Mouse (Mus musculus) embryonic fibroblast, embryonic 13.5 days (primary cell): ENCODE measurements around the gene Ccdc60. TPM values are rescaled to one million over a fixed set of nuclear protein-coding genes. Genes with fewer than 3 reads are reported as not detected.

Source experiments
- H3K27ac ChIP-seq: 2 replicates; pipeline ENCODE4 v1.5.1; 2012; ENCODE audit warnings: low read length, control low read depth, inconsistent platforms; ENCODE audit not compliant: insufficient read depth
- H3K4me1 ChIP-seq: 2 replicates; pipeline ENCODE4 v1.6.1; 2011; ENCODE audit warnings: low read length; ENCODE audit not compliant: control insufficient read depth, insufficient read depth
- H3K4me3 ChIP-seq: 2 replicates; pipeline ENCODE4 v1.5.1; 2011; ENCODE audit warnings: mild to moderate bottlenecking, control low read depth, low read length; ENCODE audit not compliant: insufficient read depth
- CTCF ChIP-seq: IDR thresholded peaks from 2 replicates; pipeline ENCODE4 v1.5.1; 2011; ENCODE audit warnings: mild to moderate bottlenecking, control low read depth, low read length, moderate library complexity, borderline replicate concordance; ENCODE audit not compliant: insufficient read depth
- POLR2A ChIP-seq: IDR thresholded peaks from 2 replicates; pipeline ENCODE4 v1.6.1; 2011; ENCODE audit warnings: low read depth, mild to moderate bottlenecking, control low read depth, low read length, moderate library complexity
- polyA plus RNA-seq: library from polyadenylated mRNA; stranded (reverse); fragments of >200 nt; gene quantifications from 2 replicates; pipeline ENCODE4 v1.2.4, GENCODE M21; 2011; ENCODE audit warnings: low read depth; ENCODE audit not compliant: missing spikeins, insufficient read length

The Ccdc60 gene
- polyA plus RNA-seq, 1 experiment: 0.18 TPM

GRCm38 (mm10) chr5:116274365-116274764 is 14.4 kb downstream of the Ccdc60 start:
- TF ChIP-seq POLR2A: no peak
- no peak for TF ChIP-seq CTCF
- no peak overlapping the region for H3K27ac ChIP-seq
- no peaks in the 10 kb centered on the region for H3K4me1 ChIP-seq
- H3K4me3 ChIP-seq: no peak overlapping the region

- Histone ChIP-seq H3K4me3 (no peak overlapping the region), H3K4me1 (no peaks in the 10 kb centered on the region), H3K27ac (no peak overlapping the region)
- no peak for TF ChIP-seq CTCF
- TF ChIP-seq POLR2A: no peak
Measured at GRCm38 (mm10) chr5:116271511-116272227, 17.1 kb downstream of the Ccdc60 start.

- H3K4me3 ChIP-seq: no peak overlapping the region
- no peak overlapping the region for H3K27ac ChIP-seq
- H3K4me1 ChIP-seq: no peaks in the 10 kb centered on the region
- TF ChIP-seq CTCF (no peak), POLR2A (no peak)
Measured at GRCm38 (mm10) chr5:116269212-116270145, 19.3 kb downstream of the Ccdc60 start.

- TF ChIP-seq CTCF: no peak
- no peak for TF ChIP-seq POLR2A
- Histone ChIP-seq H3K4me3 (no peak overlapping the region), H3K27ac (no peak overlapping the region), H3K4me1 (no peaks in the 10 kb centered on the region; the same call in 1 of the 2 replicates)
Measured at GRCm38 (mm10) chr5:116262689-116263088, 26.1 kb downstream of the Ccdc60 start.

- TF ChIP-seq POLR2A (no peak), CTCF (no peak)
- H3K27ac ChIP-seq: no peak overlapping the region
- no peaks in the 10 kb centered on the region; the same call in 1 of the 2 replicates for H3K4me1 ChIP-seq
- H3K4me3 ChIP-seq: no peak overlapping the region
Measured at GRCm38 (mm10) chr5:116261944-116262343, 26.8 kb downstream of the Ccdc60 start.

- no peak overlapping the region for H3K27ac ChIP-seq
- TF ChIP-seq CTCF (no peak), POLR2A (no peak)
- no peaks in the 10 kb centered on the region; the same call in 1 of the 2 replicates for H3K4me1 ChIP-seq
- no peak overlapping the region for H3K4me3 ChIP-seq
Measured at GRCm38 (mm10) chr5:116260356-116260755, 28.4 kb downstream of the Ccdc60 start.

GRCm38 (mm10) chr5:116258321-116258860 is 30.4 kb downstream of the Ccdc60 start:
- H3K27ac ChIP-seq: no peak overlapping the region
- TF ChIP-seq POLR2A: no peak
- no peak for TF ChIP-seq CTCF
- H3K4me1 ChIP-seq: no peaks in the 10 kb centered on the region; the same call in 1 of the 2 replicates
- H3K4me3 ChIP-seq: no peak overlapping the region

- Histone ChIP-seq H3K27ac (no peak overlapping the region), H3K4me1 (no peaks in the 10 kb centered on the region), H3K4me3 (no peak overlapping the region)
- TF ChIP-seq CTCF: no peak
- no peak for TF ChIP-seq POLR2A
Measured at GRCm38 (mm10) chr5:116253914-116254313, 34.9 kb downstream of the Ccdc60 start.

- Histone ChIP-seq H3K27ac (no peak overlapping the region), H3K4me3 (no peak overlapping the region), H3K4me1 (no peaks in the 10 kb centered on the region)
- TF ChIP-seq CTCF (no peak), POLR2A (no peak)
Measured at GRCm38 (mm10) chr5:116252186-116252585, 36.6 kb downstream of the Ccdc60 start.
